Mouse (Mus musculus) WW6 (cell line): ENCODE results near the gene Pin1.

Experiments used
- DNase-seq: peaks from one replicate; pipeline ENCODE4 v3.0.0-alpha.2; 2013; ENCODE audit warnings: low read depth, low spot score

Pin1 gene

DNA sequence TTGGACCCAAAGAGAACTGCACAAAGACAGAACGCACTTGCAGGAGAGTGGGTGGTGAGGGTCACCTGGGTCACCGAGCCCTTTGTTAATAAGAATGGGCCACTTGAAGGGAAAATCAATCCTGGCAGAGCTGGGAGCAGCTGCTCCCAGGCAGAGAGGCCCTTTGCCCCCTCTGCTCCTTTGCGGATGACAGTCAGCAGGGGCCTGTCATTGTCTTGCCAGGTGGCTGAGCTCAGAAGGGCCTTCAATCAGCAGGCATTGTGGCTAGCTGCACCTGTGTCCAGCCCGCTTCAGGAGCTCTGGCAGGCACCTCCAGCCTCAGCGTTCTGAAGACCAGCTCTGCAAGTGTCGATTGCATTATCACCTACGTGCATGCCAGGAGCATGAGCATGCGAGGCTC, 45.6 kb downstream of the Pin1 start:
- DNase-seq: no peak

DNA sequence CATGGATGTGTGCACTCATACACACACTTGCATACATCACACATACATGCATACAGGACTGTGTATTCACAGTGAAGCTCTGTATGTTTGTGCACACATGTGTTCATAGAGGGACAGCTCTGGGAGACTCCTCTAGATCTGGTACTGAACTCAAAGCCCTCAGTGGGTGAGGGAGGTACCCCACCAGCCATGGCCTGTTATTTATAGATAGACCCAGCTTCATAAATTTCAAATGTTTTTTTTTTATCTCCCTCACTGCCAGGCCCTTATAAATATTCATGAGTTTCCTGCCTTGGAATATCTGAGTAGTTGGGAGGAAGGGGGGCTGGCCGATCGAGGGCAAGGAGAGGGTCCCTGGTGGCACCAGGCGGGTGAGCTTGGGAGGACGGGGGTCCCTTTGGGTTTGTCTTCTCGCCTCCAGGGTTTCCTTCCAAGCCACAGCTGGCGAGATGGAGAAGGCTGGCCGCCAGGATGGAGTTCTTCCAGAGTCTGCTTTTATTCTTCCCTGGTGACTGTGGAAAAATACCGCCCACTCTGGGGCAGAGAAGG, 52.0 kb downstream of the Pin1 start:
- DNase-seq: no peak

DNA sequence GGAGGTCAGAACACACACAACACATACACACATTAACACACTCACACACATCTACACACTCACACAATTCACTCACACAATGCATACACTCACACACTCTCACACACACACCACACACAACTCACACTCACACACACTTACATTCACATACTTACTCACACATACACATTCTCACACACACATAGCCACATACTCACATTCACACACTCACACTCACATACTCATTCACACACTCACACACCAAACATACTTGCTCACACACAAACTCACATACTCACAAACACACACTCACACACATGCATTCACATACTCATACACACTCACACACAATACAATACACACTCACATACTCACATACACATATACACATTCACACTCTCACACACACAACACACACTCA, 53.5 kb downstream of the Pin1 start:
- no peak for DNase-seq

DNA sequence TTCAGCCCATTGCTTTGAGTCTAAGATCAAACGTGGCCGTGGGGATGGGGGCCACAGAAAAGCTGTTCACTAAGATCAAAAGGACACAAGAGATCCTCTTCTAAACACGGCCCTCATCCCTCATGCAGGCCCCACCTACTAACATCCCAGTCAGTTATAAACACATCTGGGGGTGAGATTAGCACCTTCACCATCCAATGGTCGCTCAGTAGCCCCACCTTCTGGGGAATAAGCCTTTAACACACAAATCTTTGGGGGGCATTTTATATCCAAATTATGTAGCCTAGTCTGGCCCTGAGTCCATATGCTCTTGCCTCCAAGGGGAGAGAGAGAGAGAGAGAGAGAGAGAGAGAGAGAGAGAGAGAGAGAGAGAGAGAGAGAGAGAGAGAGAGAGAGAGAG, 54.1 kb downstream of the Pin1 start:
- DNase-seq: no peak

DNA sequence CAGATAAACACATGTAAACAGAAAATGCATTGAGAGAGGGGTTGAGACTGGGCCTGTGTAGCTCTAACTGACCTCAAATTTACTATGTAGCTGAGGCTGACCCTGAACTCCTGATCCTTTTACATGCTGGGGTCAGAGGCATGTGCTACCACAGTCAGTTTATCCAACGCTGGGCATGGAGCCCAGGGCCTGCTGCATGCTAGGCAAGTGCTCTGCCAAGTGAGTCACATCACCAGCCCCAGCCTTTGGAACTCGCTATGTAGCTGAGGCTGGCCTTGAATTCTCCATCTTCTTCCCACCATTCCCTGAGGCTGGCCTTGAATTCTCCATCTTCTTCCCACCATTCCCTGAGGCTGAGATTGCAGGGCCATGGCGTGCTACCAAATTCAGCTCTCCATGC, 58.6 kb downstream of the Pin1 start:
- no peak for DNase-seq

DNA sequence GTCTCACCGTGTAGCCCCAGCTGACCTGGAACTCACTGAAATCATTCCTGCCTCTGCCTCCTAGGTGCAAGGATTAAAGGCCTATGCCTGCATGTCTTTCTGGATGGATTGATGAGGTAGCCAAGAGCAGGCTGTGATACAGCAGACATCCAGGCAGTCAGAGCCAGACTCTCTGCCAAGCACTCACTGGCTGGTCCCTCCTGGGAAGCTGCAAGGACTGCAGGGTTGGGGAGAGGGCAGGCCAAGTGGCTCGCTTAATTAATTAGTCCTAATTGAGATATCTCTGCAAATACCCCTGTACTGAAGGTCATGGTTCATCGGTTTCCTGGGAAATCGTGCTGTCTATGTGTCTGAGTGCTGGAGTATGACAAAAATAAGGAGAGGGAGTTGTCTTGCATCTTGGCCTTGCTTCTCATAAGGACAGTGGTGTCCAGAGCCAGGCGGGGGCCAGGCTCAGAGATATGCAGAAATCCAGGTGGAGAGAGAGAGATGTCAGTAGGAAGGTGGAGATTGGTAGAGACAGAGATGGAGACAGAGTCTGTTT, 61.1 kb downstream of the Pin1 start:
- no peak for DNase-seq

DNA sequence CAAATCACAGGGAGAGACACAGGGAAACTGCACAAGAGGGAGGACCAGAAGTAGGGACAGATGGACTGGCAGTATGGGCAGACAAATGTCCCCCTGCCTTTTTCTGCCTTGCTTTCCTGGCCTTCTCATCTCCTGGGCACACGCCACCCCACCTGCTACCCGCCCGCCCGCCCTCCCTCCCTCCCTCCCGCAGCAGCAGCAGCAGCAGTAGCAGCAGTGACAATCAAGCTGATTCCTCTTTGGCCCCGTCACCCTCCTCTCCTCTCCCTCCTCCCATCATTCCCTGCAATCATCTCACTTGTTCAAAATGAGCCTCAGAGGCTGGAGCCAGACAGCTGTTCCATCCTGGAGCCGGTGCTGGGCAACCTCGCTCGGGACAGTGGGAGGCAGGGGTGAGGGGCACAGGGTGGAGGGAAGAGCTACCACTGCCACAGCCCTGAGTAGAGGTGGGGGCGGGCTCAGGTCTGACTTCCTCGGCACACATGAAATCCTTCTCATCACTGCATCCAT, 61.6 kb downstream of the Pin1 start:
- DNase-seq: no peak

DNA sequence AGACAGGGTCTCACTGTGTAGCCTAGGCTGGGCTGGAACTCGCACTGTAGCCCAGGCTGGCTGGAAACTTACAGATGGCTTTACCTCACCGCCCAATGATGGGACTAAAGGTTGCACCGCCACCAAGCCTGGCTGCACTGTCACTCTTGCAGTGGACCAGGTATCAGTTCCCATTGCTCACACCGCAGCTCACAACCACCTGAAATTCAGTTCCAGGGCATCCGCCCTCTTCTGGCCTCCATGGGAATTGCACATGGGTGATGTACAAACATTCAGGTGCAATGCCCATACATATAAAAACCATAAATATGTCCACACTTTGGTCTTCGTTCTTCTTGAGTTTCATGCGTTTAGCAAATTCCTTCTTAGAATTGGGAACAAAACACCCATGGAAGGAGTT, 63.4 kb downstream of the Pin1 start:
- DNase-seq: no peak
